ENCODE assay signal across 10 mouse cellular contexts in genomic region chr9:111122446-111122845, GRCm38 (mm10). TPM values are rescaled to one million over a fixed set of nuclear protein-coding genes. Genes with fewer than 3 reads are reported as not detected.
DNase-seq lines count a peak whose midpoint lies in the region; ATAC-seq and TF ChIP-seq lines count a peak whose summit lies in the region.
"Had no signal": no experiment of that assay in that cellular context is flagged by ENCODE, and none has a peak within 500 bp of the region (broad histone marks: within the 10 kb centered on the region; RNA-seq: fewer than 3 reads in every experiment).

No protein-coding gene starts in this region.

- H3K27ac ChIP-seq in embryonic facial prominence, embryonic 14.5 days (replicated peaks; ENCODE audit: low read depth, low read length): no peak overlapping the region
- no peak overlapping the region for H3K27ac ChIP-seq in embryonic facial prominence, embryonic 10.5 days (replicated peaks)
- H3K27ac ChIP-seq in intestine, embryonic 16.5 days (ENCODE audit: low read length): peak overlapping the region; percentile 41; the same call in 1 of the 2 replicates
- H3K27ac ChIP-seq in thymus, adult 2 months (ENCODE audit: control insufficient read depth, insufficient read depth, low read length): no peak overlapping the region

- TF ChIP-seq POLR2A in thymus, adult 2 months (IDR thresholded peaks at IDR 0.05; ENCODE audit: control insufficient read depth, extremely low read depth, insufficient read depth, low read length, poor library complexity): no peak

- no peak overlapping the region for H3K4me3 ChIP-seq in embryonic facial prominence, embryonic 14.5 days (ENCODE audit: low read depth, low read length)
- no peak overlapping the region for H3K4me3 ChIP-seq in embryonic facial prominence, embryonic 10.5 days
- no peak overlapping the region for H3K4me3 ChIP-seq in intestine, embryonic 16.5 days (ENCODE audit: low read length)
- H3K4me3 ChIP-seq in thymus, adult 2 months (ENCODE audit: control insufficient read depth, insufficient read depth, low read length): no peak overlapping the region

- ATAC-seq in embryonic facial prominence, embryonic 14.5 days (ENCODE audit: low read depth): no peak
- no peak for ATAC-seq in intestine, embryonic 16.5 days
- ATAC-seq in activated CD4-positive, CD25-positive, alpha-beta regulatory T cell, adult 4 months: no peak
- ATAC-seq: midbrain, embryonic 16.5 days had no signal

- peak; percentile 61 for DNase-seq in embryonic facial prominence, embryonic 14.5 days (ENCODE audit: low spot score)
- DNase-seq in embryonic facial prominence, embryonic 10.5 days (ENCODE audit: low spot score): no peak
- DNase-seq in Muller cell, postnatal 12 days (ENCODE audit: inconsistent ontology term): peak; percentile 61
- peak; percentile 97 for DNase-seq in heart, adult 11 months
- no peak for DNase-seq in frontal cortex, postnatal 14 days (ENCODE audit: low spot score in 2 of 2)
- DNase-seq in thymus, adult 2 months: no peak
- DNase-seq: B cell, adult 2 months had no signal

- no peaks in the 10 kb centered on the region for H3K27me3 ChIP-seq in embryonic facial prominence, embryonic 14.5 days (replicated peaks; ENCODE audit: control insufficient read depth, insufficient read depth, low read length)
- H3K27me3 ChIP-seq in embryonic facial prominence, embryonic 10.5 days (replicated peaks; ENCODE audit: low read depth, poor library complexity, severe bottlenecking): no peaks in the 10 kb centered on the region
- no peaks in the 10 kb centered on the region for H3K27me3 ChIP-seq in intestine, embryonic 16.5 days (replicated peaks; ENCODE audit: control insufficient read depth, insufficient read depth, low read length)
- no peaks in the 10 kb centered on the region for H3K27me3 ChIP-seq in thymus, adult 2 months (ENCODE audit: control insufficient read depth, insufficient read depth, low read length)

- H3K9ac ChIP-seq in embryonic facial prominence, embryonic 14.5 days (ENCODE audit: low read depth, low read length): no peak overlapping the region
- no peak overlapping the region for H3K9ac ChIP-seq in intestine, embryonic 16.5 days (ENCODE audit: low read depth, low read length)

- H3K4me2 ChIP-seq in embryonic facial prominence, embryonic 14.5 days (ENCODE audit: low read depth, low read length): no peak overlapping the region
- no peak overlapping the region for H3K4me2 ChIP-seq in intestine, embryonic 16.5 days (ENCODE audit: low read depth, low read length)

- H3K4me1 ChIP-seq in embryonic facial prominence, embryonic 14.5 days (ENCODE audit: control insufficient read depth, insufficient read depth, low read length): peaks cover 18% of the 10 kb centered on the region
- H3K4me1 ChIP-seq in embryonic facial prominence, embryonic 10.5 days: peaks cover 18% of the 10 kb centered on the region
- H3K4me1 ChIP-seq in intestine, embryonic 16.5 days (ENCODE audit: control insufficient read depth, insufficient read depth, low read length): peaks cover 21% of the 10 kb centered on the region
- peaks cover 5% of the 10 kb centered on the region for H3K4me1 ChIP-seq in thymus, adult 2 months (replicated peaks; ENCODE audit: control insufficient read depth, insufficient read depth, low read length)

- no peak for TF ChIP-seq CTCF in thymus, adult 2 months (IDR thresholded peaks at IDR 0.05; ENCODE audit: borderline replicate concordance, control insufficient read depth, extremely low read depth, insufficient read depth, low read length, poor library complexity)

- 61% methylated on average over 5 of the region's 5 CpGs for WGBS in embryonic facial prominence, embryonic 14.5 days
- WGBS in embryonic facial prominence, embryonic 10.5 days: 86% methylated on average over 5 of the region's 5 CpGs
- 64% methylated on average over 5 of the region's 5 CpGs for WGBS in intestine, embryonic 16.5 days
- 43% methylated on average over 5 of the region's 5 CpGs for WGBS in thymus, adult 2 months

- H3K9me3 ChIP-seq in embryonic facial prominence, embryonic 14.5 days (ENCODE audit: control insufficient read depth, low read length): no peaks in the 10 kb centered on the region
- no peaks in the 10 kb centered on the region for H3K9me3 ChIP-seq in embryonic facial prominence, embryonic 10.5 days
- no peaks in the 10 kb centered on the region for H3K9me3 ChIP-seq in intestine, embryonic 16.5 days (ENCODE audit: control insufficient read depth, low read length)

- no peaks in the 10 kb centered on the region for H3K36me3 ChIP-seq in embryonic facial prominence, embryonic 14.5 days (ENCODE audit: control insufficient read depth, insufficient read depth, low read length)
- H3K36me3 ChIP-seq in embryonic facial prominence, embryonic 10.5 days (replicated peaks): peaks cover 12% of the 10 kb centered on the region
- no peaks in the 10 kb centered on the region for H3K36me3 ChIP-seq in intestine, embryonic 16.5 days (ENCODE audit: control insufficient read depth, insufficient read depth, low read length)
- H3K36me3 ChIP-seq in thymus, adult 2 months (ENCODE audit: control insufficient read depth, insufficient read depth, low read length): no peaks in the 10 kb centered on the region

RNA-seq across cellular contexts. Expression of gene Lrrfip2, which starts 5.1 kb away (rescaled TPM):
- 39.2 and 40.4 TPM in 2 replicates for polyA plus RNA-seq in embryonic facial prominence, embryonic 14.5 days (2014; fragmentation: Nextera tagmentation; extraction: Ambion mirVana)
- 38.6 and 39.4 TPM in 2 replicates for polyA plus RNA-seq in embryonic facial prominence, embryonic 10.5 days (2016; fragmentation: Nextera tagmentation; extraction: Ambion mirVana)
- 38.4 and 39.4 TPM in 2 replicates for polyA plus RNA-seq in intestine, embryonic 16.5 days (2015; fragmentation: Nextera tagmentation; extraction: Ambion mirVana)
- polyA plus RNA-seq in thymus, adult 2 months (2012; rRNA removed): 8.4 TPM in 2 replicates
- 10 to 100 TPM in 1 of 2 experiments, 1 to 10 TPM in 1; 8.3 to 12.2 TPM for polyA plus RNA-seq in activated CD4-positive, CD25-positive, alpha-beta regulatory T cell, adult 4 months (2017; shearing (Covaris generic))

Comparison
In these comparisons a context has a peak if more than half of its experiments do, and no peak if none do; other contexts are left out.
1. DNase-seq: peak in embryonic facial prominence, embryonic 14.5 days (single experiment), Muller cell, postnatal 12 days (single experiment) and heart, adult 11 months (single experiment); none in embryonic facial prominence, embryonic 10.5 days (single experiment), frontal cortex, postnatal 14 days (0 of 2) and thymus, adult 2 months (single experiment).